Mouse (Mus musculus) embryonic stem cell, embryonic (primary cell): ENCODE data around the gene Tmigd3.

ENCODE experiments used
- CTCF ChIA-PET, 4 experiments: fragments of 300-600 bp in 2 of 4; fragments of 350-600 bp in 2 of 4; sonication (Branson Sonifier 250); formaldehyde crosslinking; loops; one replicate each; lab custom pipeline; 2022; ENCODE audit warnings: inconsistent platforms in 2 of 4; lab: Charles Lee
- POLR2A ChIA-PET, 4 experiments: fragments of 300-600 bp in 2 of 4; fragments of 350-600 bp in 2 of 4; sonication (Branson Sonifier 250); formaldehyde crosslinking; loops; one replicate each; lab custom pipeline; 2022; ENCODE audit warnings: antibody characterized with exemption in 4 of 4, inconsistent platforms in 1 of 4; lab: Charles Lee

Gene Tmigd3

GRCm38 (mm10) chr3:105936111-105936510 is 65.4 kb downstream of the Tmigd3 start:
- CTCF ChIA-PET: interaction anchor here in 1 of 4 experiments (0.6 kb wide), 1 partner anchor 843 kb away, joined by 3 read pairs; no protein-coding TSS in a partner anchor
- POLR2A ChIA-PET: interaction anchor here in 3 of 4 experiments (0.6 to 2.1 kb wide), 12 partner anchors 8 to 1656 kb away, joined by 3 to 9 read pairs (median 4); partner anchors contain the start of genes Ovgp1 (in 1 of the 3) and Wdr77 (in 1 of the 3)

DNA sequence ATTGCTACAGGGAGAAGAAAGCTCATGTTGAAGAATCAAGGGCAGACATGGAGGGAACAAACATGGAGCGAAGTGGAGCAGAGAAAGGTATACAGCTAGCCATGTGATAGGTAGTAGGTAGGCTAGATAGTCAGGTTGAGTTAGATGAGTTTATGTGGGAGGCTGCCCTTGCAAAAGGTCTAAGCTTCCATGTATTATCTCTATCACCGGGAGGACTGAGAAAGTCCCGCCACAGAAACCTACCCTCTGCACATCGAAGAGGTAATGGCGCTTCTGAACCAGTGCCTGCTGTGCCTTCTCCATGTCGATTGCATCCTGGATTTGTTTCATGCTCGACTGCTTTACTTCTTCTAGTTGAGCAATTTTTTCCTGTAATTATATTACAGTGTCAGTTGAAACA is 80.6 kb downstream of the Tmigd3 start:
- CTCF ChIA-PET: no interaction called here

GRCm38 (mm10) chr3:105957235-105957634 is 86.5 kb downstream of the Tmigd3 start:
- POLR2A ChIA-PET: interaction anchor here in 3 of 4 experiments (0.7 to 5.4 kb wide), 17 partner anchors 8 to 1376 kb away, joined by 3 to 94 read pairs (median 13); partner anchors contain the start of genes Cept1 (in 1 of the 3), Ddx20 (in 1 of the 3), Dram2 (in 1 of the 3) and Ovgp1 (in 1 of the 3)
- CTCF ChIA-PET: no interaction called here

More for the DNA sequence above, 80.6 kb downstream of the Tmigd3 start:
- POLR2A ChIA-PET: interaction anchor here in 3 of 4 experiments (0.8 to 6.9 kb wide), 21 partner anchors 7 to 23 kb away, joined by 3 to 89 read pairs (median 5); partner anchors contain the start of genes Atp5f1 (in 3 of the 3) and Wdr77 (in 3 of the 3)

DNA sequence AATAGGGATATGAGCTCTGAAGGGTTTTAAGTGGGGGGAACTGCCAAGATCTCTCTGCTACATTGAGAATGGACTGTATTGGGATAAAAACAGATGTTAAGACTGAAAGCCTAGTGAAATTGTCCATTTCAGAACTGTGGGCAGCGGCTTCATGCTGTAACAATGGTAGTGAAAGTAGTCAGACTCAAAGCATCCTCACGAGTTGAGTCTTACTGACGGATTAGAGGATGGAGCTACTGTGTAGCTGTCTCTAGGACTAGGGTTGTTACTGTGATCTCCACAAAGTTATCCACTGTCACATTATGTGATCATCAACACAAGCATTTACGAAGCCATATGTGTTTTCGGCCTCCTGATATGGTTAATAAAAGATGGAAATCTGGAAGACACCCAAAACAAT is 87.5 kb downstream of the Tmigd3 start:
- ChIA-PET CTCF (no interaction called here), POLR2A (interaction anchor here (0.8 to 5.4 kb wide), 47 partner anchors 8 to 1375 kb away, joined by 3 to 94 read pairs (median 6); partner anchors contain the start of genes Cept1 (in 3 of the 4), Dram2 (in 3 of the 4), Ddx20 (in 2 of the 4) and Ovgp1 (in 2 of the 4))

- ChIA-PET CTCF (interaction anchor here in 2 of 4 experiments (0.6 to 1.1 kb wide), 2 partner anchors 10 to 59 kb away, joined by 3 read pairs; no protein-coding TSS in a partner anchor), POLR2A (interaction anchor here (0.6 to 5.4 kb wide), 64 partner anchors 9 to 1127 kb away, joined by 3 to 94 read pairs (median 4); partner anchors contain the start of genes Cept1 (in 3 of the 4), Dram2 (in 3 of the 4), Ovgp1 (in 3 of the 4) and Ddx20 (in 2 of the 4))
These were observed 88.4 kb downstream of the Tmigd3 start, which contains the start of gene Wdr77 for GRCm38 (mm10) chr3:105958974-105959580. Gene Wdr77, plus strand, starts transcription at chr3:105959369.

DNA sequence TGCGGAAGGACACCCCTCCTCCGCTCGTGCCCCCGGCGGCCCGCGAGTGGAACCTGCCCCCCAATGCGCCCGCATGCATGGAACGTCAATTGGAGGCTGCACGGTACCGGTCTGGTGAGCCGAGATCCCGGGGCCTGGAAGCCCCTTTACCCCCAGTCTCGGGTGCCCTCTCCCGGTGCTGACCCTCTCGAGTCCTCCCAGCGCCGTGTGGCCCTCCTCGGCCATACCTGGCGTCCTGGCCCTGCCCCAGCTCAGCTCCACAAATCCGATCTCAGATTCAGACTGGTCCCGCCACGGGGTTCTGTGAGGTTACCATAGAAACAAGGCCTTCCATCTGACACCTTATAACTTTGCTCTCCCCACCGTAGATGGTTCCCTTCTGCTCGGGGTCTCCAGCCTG is 88.9 kb downstream of the Tmigd3 start:
- POLR2A ChIA-PET: interaction anchor here (0.8 to 5.4 kb wide), 45 partner anchors 9 to 887 kb away, joined by 3 to 94 read pairs (median 6); partner anchors contain the start of genes Cept1 (in 2 of the 4), Ddx20 (in 2 of the 4), Dram2 (in 2 of the 4) and Ovgp1 (in 2 of the 4)
- CTCF ChIA-PET: interaction anchor here in 1 of 4 experiments (1.1 kb wide), 1 partner anchor 60 kb away, joined by 3 read pairs; no protein-coding TSS in a partner anchor

DNA sequence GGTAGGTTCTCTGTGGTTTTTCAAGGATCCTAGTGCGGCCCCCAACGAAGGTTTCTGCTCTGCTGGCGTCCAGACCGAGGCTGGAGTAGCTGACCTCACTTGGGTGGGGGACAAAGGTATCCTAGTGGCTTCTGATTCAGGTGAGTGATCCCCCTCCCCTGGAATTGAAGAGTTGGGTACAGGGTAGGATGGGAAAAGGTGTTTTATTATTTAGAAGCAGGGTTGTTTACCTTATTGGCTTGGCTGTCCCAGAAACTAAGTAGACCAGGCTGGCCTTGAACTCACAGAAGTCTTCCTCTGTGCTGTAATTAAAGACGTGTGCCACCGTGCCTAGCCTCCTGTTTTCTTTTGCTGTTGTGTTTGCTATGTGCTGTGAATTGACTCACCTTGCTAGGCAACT is 89.3 kb downstream of the Tmigd3 start, which contains the start of gene Atp5f1:
TSS of gene Atp5f1 (minus strand) at position 101 of the 400 bp plus-strand sequence.
- CTCF ChIA-PET: interaction anchor here in 2 of 4 experiments (0.6 to 1.0 kb wide), 2 partner anchors 285 to 1130 kb away, joined by 3 read pairs; no protein-coding TSS in a partner anchor
- POLR2A ChIA-PET: interaction anchor here in 3 of 4 experiments (0.9 to 5.4 kb wide), 13 partner anchors 9 to 588 kb away, joined by 3 to 94 read pairs (median 8); partner anchors contain the start of genes Ovgp1 (in 2 of the 3), Cept1 (in 1 of the 3), Ddx20 (in 1 of the 3) and Dram2 (in 1 of the 3)

DNA sequence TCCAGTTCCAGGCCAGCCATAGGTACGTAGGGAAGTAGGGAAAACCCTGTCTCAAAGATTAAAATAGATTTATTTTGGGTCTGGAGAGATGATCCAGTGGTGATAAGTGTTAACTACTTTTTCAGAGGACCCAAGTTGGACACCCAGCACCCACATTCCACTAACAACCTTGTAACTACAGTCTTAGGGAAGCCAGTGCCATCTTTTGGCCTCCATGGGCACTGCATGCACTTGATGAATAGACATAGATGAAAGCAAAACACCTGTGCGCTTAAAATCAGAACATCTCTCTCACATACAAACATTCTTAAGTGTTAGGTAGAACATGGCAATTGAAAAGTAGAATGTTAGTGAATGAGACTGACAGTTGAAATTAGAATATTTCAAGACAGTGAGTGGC is 90.0 kb downstream of the Tmigd3 start:
- POLR2A ChIA-PET: interaction anchor here in 3 of 4 experiments (0.6 to 5.4 kb wide), 11 partner anchors 8 to 867 kb away, joined by 3 to 94 read pairs (median 6); partner anchors contain the start of genes Ovgp1 (in 3 of the 3), Cept1 (in 1 of the 3), Ddx20 (in 1 of the 3) and Dram2 (in 1 of the 3)
- CTCF ChIA-PET: interaction anchor here in 1 of 4 experiments (1.0 kb wide), 1 partner anchor 286 kb away, joined by 3 read pairs; no protein-coding TSS in a partner anchor

DNA sequence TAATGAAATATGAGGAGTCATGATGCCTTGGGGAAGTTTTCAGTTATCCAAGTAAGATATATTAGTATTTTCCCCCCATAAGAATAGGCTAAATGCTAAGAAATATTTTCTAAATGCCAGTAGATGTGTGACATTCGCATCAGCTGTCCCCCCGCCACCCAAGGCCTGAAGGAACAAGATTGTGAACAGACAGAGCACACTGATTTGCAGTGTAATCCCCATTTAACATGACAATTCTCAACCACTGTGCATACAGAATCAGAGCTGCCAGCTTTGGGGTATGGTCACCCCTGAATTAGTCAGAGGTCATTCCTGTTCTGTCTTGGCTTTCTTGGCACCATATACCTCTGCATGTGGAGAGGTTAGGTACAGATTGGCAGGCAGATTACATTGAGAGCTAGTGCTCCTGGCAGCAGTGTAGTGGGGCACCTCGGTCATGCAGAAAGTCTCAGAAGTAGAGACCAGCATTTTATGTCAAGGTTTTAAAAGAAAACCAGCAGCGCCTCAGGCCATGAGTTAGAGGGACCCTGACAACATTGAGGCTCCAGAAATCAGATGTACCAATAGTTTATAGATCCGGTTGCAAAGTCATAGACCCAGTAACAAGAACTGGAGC is 101.2 kb downstream of the Tmigd3 start:
- ChIA-PET POLR2A (interaction anchor here in 3 of 4 experiments (0.7 to 9.9 kb wide), 10 partner anchors 8 to 43 kb away, joined by 3 to 94 read pairs (median 4); partner anchors contain the start of genes Wdr77 (in 2 of the 3) and Atp5f1 (in 1 of the 3)), CTCF (no interaction called here)

DNA sequence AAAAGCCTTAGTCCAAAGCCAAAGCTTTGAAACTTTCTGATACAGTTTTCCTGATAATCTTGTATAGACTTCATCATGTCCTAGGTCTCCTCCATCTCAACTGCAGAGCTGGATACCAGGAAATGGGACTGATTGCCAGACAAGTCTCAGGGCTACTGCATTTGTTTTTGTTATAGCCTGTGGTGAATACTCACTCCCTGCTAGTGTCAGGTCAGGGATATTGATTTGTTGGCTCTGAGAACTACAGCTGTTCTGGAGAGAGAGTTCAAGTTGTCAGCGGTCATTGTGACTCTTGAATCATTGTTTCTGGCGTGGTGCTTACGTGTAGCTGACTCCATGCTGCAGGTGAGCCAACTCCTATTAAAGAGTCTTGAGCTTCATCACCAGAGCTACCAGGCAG is 102.7 kb downstream of the Tmigd3 start, which contains the start of gene Ovgp1:
TSS of gene Ovgp1 (plus strand) at position 301 of the 400 bp plus-strand sequence.
- ChIA-PET POLR2A (interaction anchor here in 3 of 4 experiments (0.7 to 9.9 kb wide), 10 partner anchors 8 to 37 kb away, joined by 3 to 94 read pairs (median 4); partner anchors contain the start of genes Wdr77 (in 3 of the 3) and Atp5f1 (in 1 of the 3)), CTCF (no interaction called here)
